Mouse (Mus musculus) brain, embryonic 14.5 days (tissue): ENCODE measurements around the gene Gm17622.

ENCODE experiments used
- CTCF ChIP-seq: fragments of 200-500 bp; IDR thresholded peaks from 2 replicates; pipeline ENCODE4 v1.5.1; 2012; ENCODE audit warnings: inconsistent platforms, mild to moderate bottlenecking, moderate library complexity, borderline replicate concordance; ENCODE audit not compliant: insufficient read depth, insufficient read length; ENCODE audit errors: extremely low read depth
- POLR2A ChIP-seq: fragments of 200-500 bp; IDR thresholded peaks from 2 replicates; pipeline ENCODE4 v1.6.1; 2012; ENCODE audit warnings: mild to moderate bottlenecking, inconsistent platforms, borderline replicate concordance; ENCODE audit not compliant: poor library complexity, insufficient read depth, insufficient read length, severe bottlenecking; ENCODE audit errors: extremely low read depth

- TF ChIP-seq CTCF (no peak), POLR2A (no peak)
Measured at GRCm38 (mm10) chr13:96450869-96451268, 39.7 kb upstream of the Gm17622 start.
